Mouse (Mus musculus) activated CD4-positive, CD25-positive, alpha-beta regulatory T cell, adult 4 months (primary cell): ENCODE measurements at regions not wholly inside any gene's neighbourhood (a gene's known extent, or its start where the extent isn't known, plus 50 kb on each side); places are given as distances from the start of the nearest gene placed in this dataset.

Source experiments
- ATAC-seq: one replicate; pipeline ENCODE4 v1.8.0; 2017

- no peak for ATAC-seq
These were observed 69.5 kb downstream of the Ephb3 start for GRCm38 (mm10) chr16:21274012-21274528.

- no peak for ATAC-seq
These were observed 73.3 kb downstream of the Ephb3 start for GRCm38 (mm10) chr16:21277789-21278342.

GRCm38 (mm10) chr16:21278387-21278786, 73.8 kb downstream of the Ephb3 start:
- ATAC-seq, result no peak

- no peak for ATAC-seq
These were observed 75.7 kb downstream of the Ephb3 start for GRCm38 (mm10) chr16:21280200-21280627.

GRCm38 (mm10) chr16:21281958-21282730, 77.6 kb downstream of the Ephb3 start:
- no peak for ATAC-seq

- ATAC-seq, result no peak
These were observed 81.5 kb downstream of the Ephb3 start for GRCm38 (mm10) chr16:21286099-21286498.

GRCm38 (mm10) chr16:21289528-21289927, 85.0 kb downstream of the Ephb3 start:
- no peak for ATAC-seq

- ATAC-seq, result no peak
These were observed 88.5 kb downstream of the Ephb3 start for GRCm38 (mm10) chr16:21293010-21293409.

- ATAC-seq, result no peak
These were observed 89.0 kb downstream of the Ephb3 start for GRCm38 (mm10) chr16:21293569-21293968.

- ATAC-seq, result no peak
These were observed 90.3 kb downstream of the Ephb3 start for GRCm38 (mm10) chr16:21294677-21295411.

GRCm38 (mm10) chr16:21295956-21296733, 91.6 kb downstream of the Ephb3 start:
- ATAC-seq, result no peak

- ATAC-seq, result no peak
These were observed 92.2 kb downstream of the Ephb3 start for GRCm38 (mm10) chr16:21296786-21297185.

- no peak for ATAC-seq
These were observed 94.3 kb downstream of the Ephb3 start for GRCm38 (mm10) chr16:21298866-21299265.

GRCm38 (mm10) chr16:21305859-21306258, 101.3 kb downstream of the Ephb3 start:
- no peak for ATAC-seq

GRCm38 (mm10) chr16:21308513-21308912, 104.0 kb downstream of the Ephb3 start:
- no peak for ATAC-seq

- ATAC-seq, result peak; percentile 78
These were observed 106.4 kb downstream of the Ephb3 start for GRCm38 (mm10) chr16:21310636-21311615.

GRCm38 (mm10) chr16:21311781-21312180, 107.2 kb downstream of the Ephb3 start:
- ATAC-seq, result no peak

- ATAC-seq, result no peak
These were observed 107.2 kb upstream of the Vps8 start for GRCm38 (mm10) chr16:21315751-21316151.

GRCm38 (mm10) chr16:21318009-21318639, 104.8 kb upstream of the Vps8 start:
- ATAC-seq, result no peak

- ATAC-seq, result no peak
These were observed 104.1 kb upstream of the Vps8 start for GRCm38 (mm10) chr16:21318640-21319365.
